Mouse (Mus musculus): Measurements from ENCODE around the gene Lrrc8e. TPM values are rescaled to one million over a fixed set of nuclear protein-coding genes. Genes with fewer than 3 reads are reported as not detected.

The Lrrc8e gene
- polyA plus RNA-seq, 1 experiment, result 0.48 TPM

DNA sequence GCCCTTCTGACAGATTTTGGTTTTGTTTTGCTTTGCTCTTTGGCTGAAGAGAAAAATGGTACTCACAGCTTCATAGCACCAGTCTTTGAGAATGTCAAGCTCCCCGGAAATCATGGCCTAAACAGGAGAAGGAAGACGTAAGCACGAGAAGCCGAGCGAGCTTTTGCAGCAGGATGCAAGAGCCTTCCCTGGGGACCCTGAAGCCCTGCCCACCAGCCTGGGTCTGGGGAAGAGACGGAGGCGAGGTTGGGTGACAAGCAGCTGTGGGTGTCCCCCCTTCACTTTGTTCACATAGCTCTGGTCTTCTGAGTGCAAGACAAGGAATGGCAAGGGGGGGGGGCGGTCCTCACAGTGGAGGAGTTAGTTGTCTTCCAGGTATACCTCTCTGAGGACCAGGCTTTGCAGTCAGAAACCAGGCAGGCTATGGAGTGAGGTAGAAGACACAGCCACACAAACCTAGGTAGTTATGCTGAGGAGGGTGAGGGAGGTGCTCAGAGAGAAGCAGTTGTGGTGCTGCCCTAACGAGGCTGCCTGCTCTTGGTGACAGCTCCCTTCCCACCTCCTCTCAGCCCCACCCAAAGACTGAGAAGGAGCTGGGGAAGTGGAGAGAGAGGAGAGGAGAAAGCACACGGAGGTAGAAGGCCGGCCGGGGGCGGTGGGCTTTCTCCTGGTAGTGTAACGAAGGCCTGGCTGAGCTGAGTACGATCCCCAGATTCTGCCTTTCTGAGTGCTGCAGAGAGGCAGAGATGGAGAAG lies 38.7 kb downstream of the Lrrc8e start:
- H3K36me3 ChIP-seq (ENCODE audit: control insufficient read depth, insufficient read depth, low read length), result no peaks in the 10 kb centered on the region; the same call in 1 of the 2 replicates
- TF ChIP-seq CTCF (conservative IDR thresholded peaks at IDR 0.05; ENCODE audit: insufficient read depth, insufficient read length, low read depth, low read length) (no peak), POLR2A (IDR thresholded peaks at IDR 0.05; ENCODE audit: low read depth, low read length) (no peak)
- no peak for DNase-seq
- WGBS, result 89% methylated on average over 15 of the region's 15 CpGs
- H3K4me3 ChIP-seq (ENCODE audit: insufficient read depth, low read depth, low read length), result no peak overlapping the region
- H3K4me1 ChIP-seq (ENCODE audit: control insufficient read depth, insufficient read depth, low read length), result no peaks in the 10 kb centered on the region
- no peaks in the 10 kb centered on the region for H3K27me3 ChIP-seq (replicated peaks; ENCODE audit: control insufficient read depth, insufficient read depth, low read length)
- no peak overlapping the region for H3K27ac ChIP-seq (ENCODE audit: insufficient read depth, low read depth, low read length)

DNA sequence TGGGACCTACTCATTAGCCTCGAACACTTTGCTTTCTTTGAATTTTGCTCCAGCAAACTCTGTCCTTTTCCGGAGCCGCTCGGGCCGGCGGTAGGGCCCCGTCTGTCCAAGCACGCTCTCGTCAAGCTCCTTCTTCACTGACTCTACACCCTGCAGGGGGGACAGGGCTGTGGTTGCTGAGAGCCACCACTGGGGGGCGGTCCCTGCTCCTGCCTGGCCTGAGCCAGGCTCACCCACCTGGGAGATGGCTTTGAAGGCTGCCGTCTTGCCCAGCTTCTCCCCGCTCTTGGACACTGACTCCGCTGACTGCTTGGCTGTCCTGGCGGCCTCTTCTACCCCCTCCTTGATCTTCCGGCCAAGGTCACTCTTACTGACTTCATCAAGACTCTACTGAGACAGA lies 41.0 kb downstream of the Lrrc8e start:
- Histone ChIP-seq H3K4me3 (ENCODE audit: insufficient read depth, low read depth, low read length) (no peak overlapping the region), H3K4me1 (ENCODE audit: control insufficient read depth, insufficient read depth, low read length) (no peaks in the 10 kb centered on the region), H3K27ac (ENCODE audit: insufficient read depth, low read depth, low read length) (no peak overlapping the region), H3K27me3 (replicated peaks; ENCODE audit: control insufficient read depth, insufficient read depth, low read length) (no peaks in the 10 kb centered on the region), H3K36me3 (ENCODE audit: control insufficient read depth, insufficient read depth, low read length) (no peaks in the 10 kb centered on the region; the same call in 1 of the 2 replicates)
- DNase-seq, result peak; percentile 28
- WGBS, result 75% methylated on average over 15 of the region's 15 CpGs
- peak; percentile 37; the same call in 1 of the 2 replicates for TF ChIP-seq CTCF (conservative IDR thresholded peaks at IDR 0.05; ENCODE audit: insufficient read depth, insufficient read length, low read depth, low read length)
- no peak for TF ChIP-seq POLR2A (IDR thresholded peaks at IDR 0.05; ENCODE audit: low read depth, low read length)

DNA sequence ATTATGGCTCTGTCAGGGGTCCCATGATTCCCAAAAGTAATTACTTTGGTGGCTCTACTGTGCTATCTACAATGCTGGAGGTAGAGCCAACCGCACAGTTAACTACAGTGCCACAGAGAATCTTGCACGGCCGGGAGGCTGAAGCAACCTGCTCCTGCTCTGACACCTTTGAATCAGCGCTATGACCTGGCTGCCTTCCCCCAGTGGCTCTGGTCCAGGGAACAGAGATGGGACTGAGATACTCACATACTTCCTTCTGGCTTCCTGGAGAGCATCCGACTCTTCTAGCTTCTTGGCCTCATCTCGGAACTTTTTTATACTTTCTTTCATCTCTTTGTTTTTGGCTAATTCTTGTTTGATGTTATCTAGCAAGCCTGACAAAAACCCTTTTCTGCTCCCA lies 43.0 kb downstream of the Lrrc8e start:
- no peak overlapping the region for H3K4me3 ChIP-seq (ENCODE audit: insufficient read depth, low read depth, low read length)
- H3K36me3 ChIP-seq (ENCODE audit: control insufficient read depth, insufficient read depth, low read length), result no peaks in the 10 kb centered on the region; the same call in 1 of the 2 replicates
- H3K27me3 ChIP-seq (replicated peaks; ENCODE audit: control insufficient read depth, insufficient read depth, low read length), result no peaks in the 10 kb centered on the region
- WGBS, result 85% methylated on average over 6 of the region's 6 CpGs
- no peak overlapping the region for H3K27ac ChIP-seq (ENCODE audit: insufficient read depth, low read depth, low read length)
- no peak for TF ChIP-seq POLR2A (IDR thresholded peaks at IDR 0.05; ENCODE audit: low read depth, low read length)
- no peak for TF ChIP-seq CTCF (conservative IDR thresholded peaks at IDR 0.05; ENCODE audit: insufficient read depth, insufficient read length, low read depth, low read length)
- peaks cover 4% of the 10 kb centered on the region; the same call in 1 of the 2 replicates for H3K4me1 ChIP-seq (ENCODE audit: control insufficient read depth, insufficient read depth, low read length)
- DNase-seq, result no peak

DNA sequence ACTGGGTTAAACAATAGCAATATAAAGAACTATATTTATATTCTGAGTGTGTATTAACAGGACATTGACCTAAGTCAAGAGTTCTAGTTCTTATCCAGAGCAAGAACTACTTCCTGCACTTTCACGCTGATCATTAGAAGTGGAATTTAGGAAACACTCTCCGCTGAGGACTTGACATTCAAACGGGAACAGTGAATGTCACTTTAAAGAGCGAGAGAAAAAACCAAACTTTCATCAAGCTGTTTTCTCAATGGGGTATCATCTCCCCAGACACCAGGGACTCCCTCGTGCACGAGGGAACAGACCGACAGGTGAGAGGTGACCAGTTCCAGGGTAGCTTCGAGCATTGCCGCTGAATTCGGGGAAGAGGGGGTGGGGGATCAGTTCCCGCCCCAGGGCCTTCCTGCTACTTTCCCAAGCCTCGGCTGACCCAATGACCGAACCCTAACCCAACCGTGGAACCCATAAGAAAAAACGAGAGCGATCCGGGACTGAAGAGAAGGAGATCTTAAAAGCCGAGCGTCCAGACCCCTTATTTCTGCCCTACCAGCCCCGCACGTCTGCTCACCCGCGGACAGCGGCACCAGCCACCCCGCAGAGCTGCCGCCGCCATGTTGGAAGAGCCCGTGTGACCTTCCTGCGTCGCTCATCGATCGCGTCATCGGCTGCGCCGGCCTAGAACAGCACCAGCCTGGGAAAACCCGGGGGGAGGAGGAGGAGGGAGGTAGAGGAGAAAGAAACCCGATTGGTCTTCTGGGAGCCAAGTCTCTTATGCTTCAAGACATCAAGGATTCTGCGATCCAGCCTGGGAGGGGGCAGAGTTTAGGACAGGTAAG lies 48.9 kb downstream of the Lrrc8e start, which contains the start of gene Timm44:
Gene Timm44 (minus strand): TSS at position 639 of the 836 bp plus-strand sequence.
- under 1% methylated on average over 39 of the region's 39 CpGs for WGBS
- no peaks in the 10 kb centered on the region; the same call in 1 of the 2 replicates for H3K36me3 ChIP-seq (ENCODE audit: control insufficient read depth, insufficient read depth, low read length)
- TF ChIP-seq CTCF (conservative IDR thresholded peaks at IDR 0.05; ENCODE audit: insufficient read depth, insufficient read length, low read depth, low read length) (no peak), POLR2A (IDR thresholded peaks at IDR 0.05; ENCODE audit: low read depth, low read length) (peak; percentile 6)
- H3K4me3 ChIP-seq (ENCODE audit: insufficient read depth, low read depth, low read length), result peak within 1 kb of the TSS; percentile 88
- H3K27me3 ChIP-seq (replicated peaks; ENCODE audit: control insufficient read depth, insufficient read depth, low read length), result no peaks in the 10 kb centered on the region
- peaks cover 9% of the 10 kb centered on the region; the same call in 1 of the 2 replicates for H3K4me1 ChIP-seq (ENCODE audit: control insufficient read depth, insufficient read depth, low read length)
- DNase-seq, result peak; percentile 98
- H3K27ac ChIP-seq (ENCODE audit: insufficient read depth, low read depth, low read length), result peak within 1 kb of the TSS; percentile 48

DNA sequence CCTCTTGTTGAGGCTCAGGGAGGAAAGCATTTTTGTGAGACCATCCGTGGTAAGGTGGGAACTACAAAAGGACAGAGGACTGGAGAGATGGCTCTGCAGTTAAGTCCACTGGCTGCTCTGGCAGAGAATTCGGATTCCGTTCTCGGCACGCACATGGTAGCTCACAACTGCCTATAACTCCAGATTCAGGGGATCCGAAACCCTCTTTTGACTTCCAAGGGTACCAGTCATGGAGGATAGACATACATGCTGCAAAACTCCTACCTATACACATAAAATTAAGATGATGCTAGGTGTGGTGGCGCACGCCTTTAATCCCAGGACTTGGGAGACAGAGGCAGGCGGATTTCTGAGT lies 49.5 kb downstream of the Lrrc8e start:
- Histone ChIP-seq H3K27me3 (replicated peaks; ENCODE audit: control insufficient read depth, insufficient read depth, low read length) (no peaks in the 10 kb centered on the region), H3K36me3 (ENCODE audit: control insufficient read depth, insufficient read depth, low read length) (no peaks in the 10 kb centered on the region; the same call in 1 of the 2 replicates), H3K4me1 (ENCODE audit: control insufficient read depth, insufficient read depth, low read length) (peaks cover 9% of the 10 kb centered on the region; the same call in 1 of the 2 replicates), H3K27ac (ENCODE audit: insufficient read depth, low read depth, low read length) (peak overlapping the region; percentile 48), H3K4me3 (ENCODE audit: insufficient read depth, low read depth, low read length) (peak overlapping the region; percentile 88)
- no peak for DNase-seq
- TF ChIP-seq CTCF (conservative IDR thresholded peaks at IDR 0.05; ENCODE audit: insufficient read depth, insufficient read length, low read depth, low read length) (no peak), POLR2A (IDR thresholded peaks at IDR 0.05; ENCODE audit: low read depth, low read length) (no peak)
- WGBS, result 19% methylated on average over 9 of the region's 9 CpGs

Other genes starting within 250 kb of the Lrrc8e start
- gene Cd209f, start 121.0 kb upstream of the Lrrc8e start, polyA plus RNA-seq (2012; rRNA removed), result 2.4 and 5.7 TPM in 2 replicates
- 2.2 and 6.5 TPM in 2 replicates for gene Cd209g, start 92.7 kb upstream of the Lrrc8e start, polyA plus RNA-seq (2012; rRNA removed)
- gene Evi5l, start 60.3 kb upstream of the Lrrc8e start, polyA plus RNA-seq (2012; rRNA removed), result 22.4 and 23.0 TPM in 2 replicates
- 0.05 and 0.17 TPM in 2 replicates for gene Prr36, start 9.4 kb upstream of the Lrrc8e start, polyA plus RNA-seq (2012; rRNA removed)
- gene Map2k7, start 11.9 kb downstream of the Lrrc8e start, polyA plus RNA-seq (2012; rRNA removed), result 32.0 and 32.2 TPM in 2 replicates
- 1.3 and 3.3 TPM in 2 replicates for gene Gm49320, start 12.0 kb downstream of the Lrrc8e start, polyA plus RNA-seq (2012; rRNA removed)
- 18.7 and 27.8 TPM in 2 replicates for gene Tgfbr3l, start 21.4 kb downstream of the Lrrc8e start, polyA plus RNA-seq (2012; rRNA removed)
- gene Snapc2, start 26.3 kb downstream of the Lrrc8e start, polyA plus RNA-seq (2012; rRNA removed), result 36.7 and 36.9 TPM in 2 replicates
- 6.8 and 7.8 TPM in 2 replicates for gene Ctxn1, start 32.4 kb downstream of the Lrrc8e start, polyA plus RNA-seq (2012; rRNA removed)
- 88.1 and 91.9 TPM in 2 replicates for gene Timm44, start 49.1 kb downstream of the Lrrc8e start, polyA plus RNA-seq (2012; rRNA removed)
- gene Ccl25, start 98.4 kb downstream of the Lrrc8e start, polyA plus RNA-seq (2012; rRNA removed), result 4.9 and 5.2 TPM in 2 replicates
- 26.4 and 35.9 TPM in 2 replicates for gene Elavl1, start 98.6 kb downstream of the Lrrc8e start, polyA plus RNA-seq (2012; rRNA removed)

Measured in kidney, adult 2 months (tissue).